Mouse (Mus musculus) brain, adult 10 weeks (tissue): Measurements from ENCODE around the gene Eapp. TPM values are rescaled to one million over a fixed set of nuclear protein-coding genes. Genes with fewer than 3 reads are reported as not detected.

Experiments
- polyA plus RNA-seq: library from polyadenylated mRNA; stranded (reverse); fragments of 350-450 nt; fragmentation: Illumina TruSeq; extraction: RNeasy Lipid Tissue Mini Kit (QIAGEN cat#74804); gene quantifications from one replicate; pipeline ENCODE4 v1.2.3, GENCODE M21; 2015; ENCODE audit warnings: low read depth, low replicate concordance

Gene Eapp
- polyA plus RNA-seq, result 41.6 TPM

DNA sequence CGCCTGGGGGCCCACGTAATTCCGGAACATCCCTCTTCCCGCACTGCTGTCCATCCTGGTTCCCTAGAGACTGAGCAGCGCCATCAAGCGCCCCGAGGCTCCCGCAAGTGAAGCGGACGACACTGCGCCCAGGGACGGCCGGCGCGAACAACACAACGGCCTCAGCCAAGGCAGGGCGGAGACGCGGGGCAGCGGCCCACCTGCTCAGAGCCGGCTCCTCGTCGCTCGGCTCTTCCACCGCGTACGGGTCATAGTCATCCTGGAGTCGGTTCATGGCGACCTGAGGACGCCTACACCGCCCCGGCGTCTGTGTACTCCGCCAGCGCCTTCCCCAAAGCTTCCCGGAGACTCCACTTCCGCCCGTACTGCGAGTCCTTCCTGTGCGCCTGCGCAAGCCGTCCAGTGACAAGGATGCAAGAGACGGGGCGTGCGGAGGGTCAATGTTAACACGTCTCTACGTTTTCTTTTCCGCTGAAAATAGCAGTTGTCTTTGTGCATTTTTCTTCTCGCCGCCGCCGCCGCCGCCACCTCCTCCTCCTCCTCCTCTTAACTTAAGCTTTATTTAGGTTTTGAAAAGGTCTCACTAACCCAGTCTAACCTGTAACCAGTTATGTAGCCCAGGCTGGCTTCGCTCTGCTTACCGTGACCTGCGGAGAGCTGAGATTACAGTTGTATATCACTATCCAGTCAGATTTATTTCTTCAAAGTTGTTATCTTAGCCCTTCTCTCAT is at the start of gene Eapp:
Gene Eapp, minus strand, starts transcription at position 387 of the 731 bp plus-strand sequence.

DNA sequence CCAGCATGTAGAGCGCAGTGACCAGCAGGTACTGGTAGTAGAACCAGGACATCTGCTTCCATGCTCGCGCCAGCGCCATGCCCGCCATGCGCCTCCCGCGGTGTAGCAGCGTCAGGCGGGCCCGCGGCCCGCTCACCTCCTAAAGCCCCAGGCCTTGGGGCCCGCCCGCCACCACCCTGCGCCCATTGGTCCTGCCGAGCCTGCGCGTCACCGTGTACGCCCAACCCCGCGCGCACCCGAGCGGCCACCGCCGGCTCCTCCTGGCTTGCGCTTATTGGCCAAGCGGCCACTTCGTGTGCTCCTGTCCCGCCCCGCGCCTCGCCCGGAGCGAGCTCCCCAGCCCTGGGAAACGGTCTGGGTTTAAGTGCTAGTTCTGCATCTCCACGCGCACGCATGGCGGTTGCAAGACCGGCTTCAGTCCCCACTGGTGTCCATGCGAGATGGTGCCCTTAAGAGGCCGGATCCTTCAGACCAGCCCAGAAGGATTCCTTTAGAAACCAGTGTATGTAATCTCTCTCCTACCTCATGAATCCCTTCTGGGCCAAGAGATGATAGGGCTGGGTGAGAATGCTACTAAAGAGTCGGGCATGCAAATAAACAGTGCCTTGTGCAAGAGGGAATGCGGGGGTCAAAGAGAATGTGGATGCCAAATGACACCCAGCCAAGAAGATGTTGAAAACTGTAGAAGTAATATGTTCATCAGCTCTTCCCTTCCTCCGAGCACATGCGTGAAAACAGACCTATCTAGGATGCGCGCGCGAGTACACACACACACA is 39.1 kb downstream of the Eapp start, which contains the start of gene Sptssa:
Gene Sptssa, minus strand, starts transcription at position 178 of the 776 bp plus-strand sequence.

Other genes with a start within 250 kb of the Eapp start
- gene Sptssa, start 39.3 kb downstream of the Eapp start, polyA plus RNA-seq, result 72.6 TPM
- gene Snx6, start 99.8 kb upstream of the Eapp start, polyA plus RNA-seq, result 57.7 TPM
- gene Cfl2, start 167.0 kb upstream of the Eapp start, polyA plus RNA-seq, result 145 TPM